Mouse (Mus musculus): Measurements from ENCODE around the gene Gm49320. TPM values are rescaled to one million over a fixed set of nuclear protein-coding genes. Genes with fewer than 3 reads are reported as not detected.
"Not testable (repeated sequence)": the region's sequence is repeated elsewhere in the genome, so short reads cannot be mapped to it uniquely, and the experiment has no call there.

The Gm49320 gene
- polyA plus RNA-seq, 1 experiment, result 1.3 TPM

GRCm38 (mm10) chr8:4247241-4247640 is 8.6 kb downstream of the Gm49320 start:
- 82% methylated on average over 8 of the region's 8 CpGs for whole genome bisulfite sequencing
- no peak for DNase-seq
- H3K4me1 ChIP-seq (ENCODE audit: control insufficient read depth, insufficient read depth, low read length), result no peaks in the 10 kb centered on the region
- no peak for TF ChIP-seq POLR2A (IDR thresholded peaks at IDR 0.05; ENCODE audit: borderline replicate concordance, extremely low read depth, low read depth, low read length)
- no peak for TF ChIP-seq CTCF (IDR thresholded peaks at IDR 0.05; ENCODE audit: insufficient read depth, low read length)
- H3K4me3 ChIP-seq (replicated peaks; ENCODE audit: extremely low read depth, low read depth, low read length), result no peak overlapping the region

DNA sequence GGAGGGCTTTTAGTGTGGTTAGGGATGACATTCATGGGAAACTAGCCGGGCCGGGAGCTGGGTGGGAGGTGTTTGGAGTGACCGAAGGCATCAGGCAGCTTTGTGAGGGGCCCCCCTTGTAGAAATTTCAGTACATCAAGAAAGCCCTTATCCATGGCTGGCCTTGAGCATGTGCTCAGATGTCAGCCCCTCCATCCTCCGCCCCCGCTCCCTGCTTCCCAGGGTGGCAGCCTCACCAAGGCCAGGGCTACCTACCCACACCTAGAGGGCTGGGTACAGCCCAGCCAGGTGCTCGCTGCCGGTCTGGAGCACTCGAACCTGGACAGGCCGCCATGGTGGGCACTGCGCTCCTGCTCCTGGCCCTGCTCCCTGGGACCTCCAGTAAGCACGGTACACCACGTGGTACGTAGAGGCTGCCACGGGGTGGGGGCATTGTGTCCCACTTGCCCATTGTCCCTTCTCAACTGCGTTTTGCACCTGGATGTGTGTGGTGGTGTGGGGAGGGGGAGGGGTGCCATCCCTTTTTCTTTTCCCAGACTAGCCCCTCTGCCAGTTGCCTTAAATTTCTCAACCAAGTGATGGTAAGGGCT is 9.4 kb downstream of the Gm49320 start, which contains the start of gene Tgfbr3l:
Tgfbr3l (plus strand) TSS at position 264 of the 590 bp plus-strand sequence.
- DNase-seq, result no peak
- Histone ChIP-seq H3K4me1 (ENCODE audit: control insufficient read depth, insufficient read depth, low read length) (peaks cover 2% of the 10 kb centered on the region; the same call in 1 of the 2 replicates), H3K4me3 (replicated peaks; ENCODE audit: extremely low read depth, low read depth, low read length) (no peak within 1 kb of the TSS)
- TF ChIP-seq POLR2A (IDR thresholded peaks at IDR 0.05; ENCODE audit: borderline replicate concordance, extremely low read depth, low read depth, low read length) (no peak), CTCF (IDR thresholded peaks at IDR 0.05; ENCODE audit: insufficient read depth, low read length) (no peak)
- WGBS, result 80% methylated on average over 15 of the region's 15 CpGs

- H3K4me1 ChIP-seq (ENCODE audit: control insufficient read depth, insufficient read depth, low read length), result peaks cover 7% of the 10 kb centered on the region
- no peak overlapping the region for H3K4me3 ChIP-seq (replicated peaks; ENCODE audit: extremely low read depth, low read depth, low read length)
- WGBS, result 31% methylated on average over 29 of the region's 29 CpGs
- no peak for TF ChIP-seq POLR2A (IDR thresholded peaks at IDR 0.05; ENCODE audit: borderline replicate concordance, extremely low read depth, low read depth, low read length)
- no peak for TF ChIP-seq CTCF (IDR thresholded peaks at IDR 0.05; ENCODE audit: insufficient read depth, low read length)
- DNase-seq, result no peak
Measured at GRCm38 (mm10) chr8:4249213-4249612, 10.5 kb downstream of the Gm49320 start.

- WGBS, result 46% methylated on average over 26 of the region's 26 CpGs
- TF ChIP-seq POLR2A (IDR thresholded peaks at IDR 0.05; ENCODE audit: borderline replicate concordance, extremely low read depth, low read depth, low read length), result no peak
- TF ChIP-seq CTCF (IDR thresholded peaks at IDR 0.05; ENCODE audit: insufficient read depth, low read length), result peak; percentile 78
- Histone ChIP-seq H3K4me3 (replicated peaks; ENCODE audit: extremely low read depth, low read depth, low read length) (no peak overlapping the region), H3K4me1 (ENCODE audit: control insufficient read depth, insufficient read depth, low read length) (peaks cover 7% of the 10 kb centered on the region)
- DNase-seq, result peak; percentile 81
Measured at GRCm38 (mm10) chr8:4250306-4250970, 11.8 kb downstream of the Gm49320 start.

- TF ChIP-seq CTCF (IDR thresholded peaks at IDR 0.05; ENCODE audit: insufficient read depth, low read length) (no peak), POLR2A (IDR thresholded peaks at IDR 0.05; ENCODE audit: borderline replicate concordance, extremely low read depth, low read depth, low read length) (no peak)
- 35% methylated on average over 8 of the region's 8 CpGs for WGBS
- no peak for DNase-seq
- Histone ChIP-seq H3K4me3 (replicated peaks; ENCODE audit: extremely low read depth, low read depth, low read length) (peak overlapping the region; percentile 11), H3K4me1 (ENCODE audit: control insufficient read depth, insufficient read depth, low read length) (peaks cover 7% of the 10 kb centered on the region)
Measured at GRCm38 (mm10) chr8:4252116-4252760, 13.6 kb downstream of the Gm49320 start.

DNA sequence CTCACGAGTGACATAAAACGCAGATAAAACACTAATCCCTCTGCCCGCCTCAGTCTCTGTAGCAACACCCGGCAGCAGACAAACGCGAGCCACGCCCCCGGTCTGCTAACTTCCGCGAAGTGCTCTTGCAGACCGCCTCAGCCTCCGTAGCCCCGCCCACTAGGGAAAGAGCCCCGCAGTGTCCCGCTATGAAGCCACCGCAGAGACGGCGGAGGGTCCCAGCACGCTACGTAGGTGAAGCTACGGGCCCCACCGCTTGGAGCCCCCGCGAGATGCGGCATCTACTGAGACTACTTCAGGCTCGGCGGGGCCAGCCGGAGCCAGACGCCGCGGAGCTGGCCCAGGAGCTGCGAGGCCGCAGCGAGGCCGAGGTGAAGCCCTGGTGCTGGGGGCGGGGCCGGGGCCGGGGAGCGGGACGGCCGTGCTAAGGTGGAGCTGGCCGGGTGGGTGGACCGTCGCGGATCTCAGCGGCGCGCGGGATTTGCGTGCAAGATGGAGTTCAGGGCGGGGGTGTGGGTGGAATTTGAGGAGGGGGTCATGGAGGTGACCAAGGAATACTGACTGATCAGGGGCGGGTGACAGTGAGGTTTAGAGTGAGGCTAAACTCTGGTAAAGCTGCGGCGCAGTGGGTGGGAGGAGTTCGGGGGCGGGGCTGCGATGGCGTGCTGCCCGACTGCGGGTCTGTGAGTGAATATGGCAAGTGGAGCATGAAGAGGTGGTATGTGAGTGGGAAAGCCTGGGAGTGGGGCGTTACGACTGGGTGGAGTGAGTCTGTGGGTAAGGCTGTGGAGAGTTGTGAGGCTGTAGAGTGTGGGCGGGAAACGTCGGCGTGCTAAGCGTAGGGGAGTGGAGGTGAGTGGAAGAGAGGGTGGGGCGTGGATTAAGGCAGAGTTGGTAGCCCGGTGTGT is 14.5 kb downstream of the Gm49320 start, which contains the start of gene Snapc2:
Snapc2 (plus strand) TSS at position 147 of the 908 bp plus-strand sequence.
- DNase-seq, result peak; percentile 97
- H3K4me3 ChIP-seq (replicated peaks; ENCODE audit: extremely low read depth, low read depth, low read length), result peak within 1 kb of the TSS; percentile 79
- TF ChIP-seq POLR2A (IDR thresholded peaks at IDR 0.05; ENCODE audit: borderline replicate concordance, extremely low read depth, low read depth, low read length), result peak; percentile 65; the same call in 1 of the 2 replicates
- no peak for TF ChIP-seq CTCF (IDR thresholded peaks at IDR 0.05; ENCODE audit: insufficient read depth, low read length)
- H3K4me1 ChIP-seq (ENCODE audit: control insufficient read depth, insufficient read depth, low read length), result peaks cover 7% of the 10 kb centered on the region
- under 1% methylated on average over 69 of the region's 69 CpGs for WGBS

GRCm38 (mm10) chr8:4254001-4254400 is 15.3 kb downstream of the Gm49320 start:
- 58% methylated on average over 6 of the region's 6 CpGs for WGBS
- H3K4me3 ChIP-seq (replicated peaks; ENCODE audit: extremely low read depth, low read depth, low read length), result no peak overlapping the region

DNA sequence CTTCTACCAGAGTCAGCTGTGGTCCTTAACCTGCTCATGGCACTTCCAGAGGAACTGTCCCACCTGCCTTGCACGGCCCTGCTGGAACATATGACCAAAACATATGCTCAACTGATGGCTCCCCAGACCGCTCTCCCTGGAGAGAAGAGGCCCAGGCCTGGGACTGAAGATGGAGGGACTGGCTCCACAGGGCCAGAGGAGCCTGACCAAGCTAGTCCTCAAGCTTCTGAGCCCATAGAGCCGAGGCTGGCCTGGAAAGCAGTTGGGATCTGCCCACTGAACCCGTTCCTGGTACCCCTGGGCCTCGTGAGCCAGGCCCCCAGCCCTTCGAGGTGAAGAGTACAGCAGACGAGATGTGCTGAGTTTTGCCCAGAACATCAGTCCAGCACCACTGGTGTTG is 16.8 kb downstream of the Gm49320 start:
- whole genome bisulfite sequencing, result 87% methylated on average over 7 of the region's 7 CpGs

More at GRCm38 (mm10) chr8:4254001-4254400, 15.3 kb downstream of the Gm49320 start:
- peaks cover 11% of the 10 kb centered on the region for H3K4me1 ChIP-seq (ENCODE audit: control insufficient read depth, insufficient read depth, low read length)
- no peak for DNase-seq
- TF ChIP-seq POLR2A (IDR thresholded peaks at IDR 0.05; ENCODE audit: borderline replicate concordance, extremely low read depth, low read depth, low read length) (no peak), CTCF (IDR thresholded peaks at IDR 0.05; ENCODE audit: insufficient read depth, low read length) (0 out of 2 replicates have a peak, but pooled peaks have one; percentile 17)

GRCm38 (mm10) chr8:4256911-4257310 is 18.2 kb downstream of the Gm49320 start:
- DNase-seq, result no peak

More for the DNA sequence above, 16.8 kb downstream of the Gm49320 start:
- H3K4me3 ChIP-seq (replicated peaks; ENCODE audit: extremely low read depth, low read depth, low read length); DNase-seq: not testable (repeated sequence)
- peaks cover 15% of the 10 kb centered on the region for H3K4me1 ChIP-seq (ENCODE audit: control insufficient read depth, insufficient read depth, low read length)

More at GRCm38 (mm10) chr8:4256911-4257310, 18.2 kb downstream of the Gm49320 start:
- H3K4me1 ChIP-seq (ENCODE audit: control insufficient read depth, insufficient read depth, low read length), result peaks cover 15% of the 10 kb centered on the region
- 41% methylated on average over 4 of the region's 4 CpGs for WGBS
- TF ChIP-seq POLR2A (IDR thresholded peaks at IDR 0.05; ENCODE audit: borderline replicate concordance, extremely low read depth, low read depth, low read length), result no peak
- TF ChIP-seq CTCF (IDR thresholded peaks at IDR 0.05; ENCODE audit: insufficient read depth, low read length), result no peak
- no peak overlapping the region for H3K4me3 ChIP-seq (replicated peaks; ENCODE audit: extremely low read depth, low read depth, low read length)
